Mouse (Mus musculus) heart, postnatal 0 days (tissue): ENCODE measurements around the gene Sowahd.

Source experiments
- CTCF ChIP-seq: IDR thresholded peaks from 2 replicates; pipeline ENCODE4 v1.5.1; 2016; ENCODE audit warnings: antibody characterized with exemption, control low read depth, low read depth
- EP300 ChIP-seq: IDR thresholded peaks from 2 replicates; pipeline ENCODE4 v1.6.1; 2016; ENCODE audit warnings: antibody characterized with exemption, low read depth

DNA sequence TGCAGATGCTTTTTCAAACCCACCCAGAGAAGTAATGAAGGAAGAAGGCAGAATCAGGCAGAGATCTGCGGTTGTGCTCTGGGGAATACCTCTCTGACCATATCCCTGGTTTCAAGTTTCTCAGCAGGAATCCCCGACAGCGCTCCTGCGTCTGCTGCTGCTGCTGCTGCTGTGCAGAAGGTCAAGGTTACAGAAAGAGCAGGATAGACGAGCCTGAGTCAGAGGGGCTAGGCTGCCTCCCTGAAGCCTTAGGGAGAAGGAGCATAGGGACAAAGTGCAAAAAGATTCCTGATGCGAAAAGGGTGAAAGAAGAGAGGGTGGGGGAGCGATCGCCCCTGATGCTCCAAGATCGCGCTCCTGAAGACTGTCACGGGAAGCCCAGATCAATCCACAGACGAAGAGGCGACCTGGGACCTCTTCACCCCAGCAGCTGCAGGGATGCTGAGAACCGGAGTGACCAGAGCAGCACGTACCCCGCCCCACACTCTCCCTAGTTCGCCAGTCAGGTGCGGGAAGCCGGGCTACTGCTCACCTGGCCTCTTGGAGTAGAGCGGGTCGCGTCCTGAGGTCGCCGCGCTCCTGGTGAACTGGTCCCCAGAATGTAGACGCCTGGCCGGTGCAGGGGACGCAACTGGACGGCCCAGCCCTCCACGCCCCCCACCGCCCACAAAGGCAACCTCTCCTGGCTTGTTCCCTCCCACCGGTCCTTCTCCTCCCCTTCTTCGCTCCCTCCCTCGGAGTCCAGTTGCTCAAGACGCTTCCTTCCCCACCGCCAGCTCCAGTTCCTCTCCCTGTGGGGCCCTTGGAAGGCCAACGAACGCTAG is at the start of gene Sowahd:
- no peak for TF ChIP-seq CTCF
- TF ChIP-seq EP300 = no peak
